Mouse (Mus musculus) midbrain, embryonic 14.5 days (tissue): ENCODE results near the gene Caln1. TPM values are rescaled to one million over a fixed set of nuclear protein-coding genes. Genes with fewer than 3 reads are reported as not detected.

Source experiments
- ATAC-seq: fragments of 200-750 bp; cut with Nextera tagmentation; 2 replicates; pipeline ENCODE4 v1.8.0; 2017; ENCODE audit warnings: moderate number of reproducible peaks, moderate library complexity; ENCODE audit not compliant: low FRiP score, low TSS enrichment
- DNase-seq: peaks from one replicate; pipeline ENCODE4 v3.0.0-alpha.2; 2015
- H3K27ac ChIP-seq: fragments of 300-500 bp; sonication (generic); replicated peaks from 2 replicates; pipeline ENCODE4 v1.5.1; 2014; ENCODE audit warnings: mild to moderate bottlenecking, low read depth, low read length, moderate library complexity
- H3K27me3 ChIP-seq: fragments of 300-500 bp; sonication (generic); 2 replicates; pipeline ENCODE4 v1.6.1; 2014; ENCODE audit warnings: low read length, control low read depth, mixed read lengths; ENCODE audit not compliant: control insufficient read depth, insufficient read depth
- H3K36me3 ChIP-seq: fragments of 300-500 bp; sonication (generic); 2 replicates; pipeline ENCODE4 v1.6.1; 2014; ENCODE audit warnings: low read length, control low read depth; ENCODE audit not compliant: control insufficient read depth, insufficient read depth
- H3K4me1 ChIP-seq: fragments of 300-500 bp; sonication (generic); 2 replicates; pipeline ENCODE4 v1.6.1; 2014; ENCODE audit warnings: mild to moderate bottlenecking, antibody characterized with exemption, low read length, control low read depth; ENCODE audit not compliant: control insufficient read depth, insufficient read depth
- H3K4me2 ChIP-seq: fragments of 300-500 bp; sonication (generic); 2 replicates; pipeline ENCODE4 v1.6.1; 2014; ENCODE audit warnings: mild to moderate bottlenecking, low read length, moderate library complexity
- H3K4me3 ChIP-seq: fragments of 300-500 bp; sonication (generic); replicated peaks from 2 replicates; pipeline ENCODE4 v1.5.1; 2014; ENCODE audit warnings: low read depth, low read length
- H3K9ac ChIP-seq: fragments of 300-500 bp; sonication (generic); replicated peaks from 2 replicates; pipeline ENCODE4 v1.6.1; 2014; ENCODE audit warnings: mild to moderate bottlenecking, low read length, moderate library complexity
- H3K9me3 ChIP-seq: fragments of 300-500 bp; sonication (generic); 2 replicates; pipeline ENCODE4 v1.6.1; 2016; ENCODE audit warnings: low read length, control low read depth, mixed read lengths; ENCODE audit not compliant: control insufficient read depth
- WGBS: fragments of 180-500 bp; shearing (Covaris S2); extraction: QIAGEN DNeasy Blood & Tissue Kit; methylation state at CpG from one replicate; pipeline ENCODE4 v1.1.7; 2014; 5-methylcytosine and 5-hydroxymethylcytosine counted together
- polyA plus RNA-seq: library from polyadenylated mRNA; unstranded; fragments of >200 nt; fragmentation: Nextera tagmentation; extraction: Ambion mirVana; gene quantifications from 2 replicates; pipeline ENCODE4 v1.2.1, GENCODE M21; 2014

The Caln1 gene
- polyA plus RNA-seq, 1 experiment from 2014 or later, result 8.4 TPM

GRCm38 (mm10) chr5:130797713-130798112 is 428.5 kb downstream of the Caln1 start:
- Histone ChIP-seq H3K9me3 (no peaks in the 10 kb centered on the region), H3K27me3 (no peaks in the 10 kb centered on the region), H3K4me2 (no peak overlapping the region), H3K27ac (no peak overlapping the region), H3K4me3 (no peak overlapping the region), H3K9ac (no peak overlapping the region), H3K4me1 (no peaks in the 10 kb centered on the region), H3K36me3 (no peaks in the 10 kb centered on the region)
- DNase-seq, result no peak
- 82% methylated on average over 5 of the region's 5 CpGs for WGBS
- no peak for ATAC-seq

DNA sequence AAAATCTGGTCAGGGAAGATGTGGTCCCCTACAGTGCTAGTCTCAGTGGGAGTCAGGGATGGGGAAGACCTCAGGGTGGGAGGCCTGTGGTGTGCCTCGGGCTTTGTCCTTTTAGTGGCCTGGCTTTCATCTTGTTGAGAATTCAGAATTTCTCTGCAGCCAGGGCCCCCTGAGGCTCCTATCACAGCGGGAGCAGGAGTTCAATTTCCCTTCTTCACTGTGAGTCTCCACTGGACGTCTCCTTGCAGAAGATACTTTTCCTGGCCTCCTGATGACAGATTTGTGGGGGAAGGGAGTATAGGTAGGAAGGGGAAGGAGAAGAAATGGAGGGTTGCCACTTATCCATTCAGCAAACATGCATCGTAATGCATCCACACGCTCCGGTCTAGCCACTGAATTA is 441.1 kb downstream of the Caln1 start:
- Histone ChIP-seq H3K4me3 (no peak overlapping the region), H3K27me3 (no peaks in the 10 kb centered on the region), H3K9me3 (no peaks in the 10 kb centered on the region), H3K9ac (no peak overlapping the region), H3K4me1 (no peaks in the 10 kb centered on the region), H3K36me3 (no peaks in the 10 kb centered on the region), H3K27ac (no peak overlapping the region), H3K4me2 (no peak overlapping the region)
- DNase-seq, result no peak
- 14% methylated on average over 6 of the region's 6 CpGs for WGBS
- ATAC-seq, result no peak

GRCm38 (mm10) chr5:130810846-130811245 is 441.6 kb downstream of the Caln1 start:
- Histone ChIP-seq H3K36me3 (no peaks in the 10 kb centered on the region), H3K27me3 (no peaks in the 10 kb centered on the region), H3K9ac (no peak overlapping the region), H3K4me3 (no peak overlapping the region), H3K4me2 (no peak overlapping the region), H3K27ac (0 out of 2 replicates have a peak overlapping the region, but pooled peaks have one; percentile 20), H3K4me1 (no peaks in the 10 kb centered on the region), H3K9me3 (no peaks in the 10 kb centered on the region)
- WGBS, result 26% methylated on average over 1 of the region's 1 CpGs
- ATAC-seq (no peak), DNase-seq (no peak)

DNA sequence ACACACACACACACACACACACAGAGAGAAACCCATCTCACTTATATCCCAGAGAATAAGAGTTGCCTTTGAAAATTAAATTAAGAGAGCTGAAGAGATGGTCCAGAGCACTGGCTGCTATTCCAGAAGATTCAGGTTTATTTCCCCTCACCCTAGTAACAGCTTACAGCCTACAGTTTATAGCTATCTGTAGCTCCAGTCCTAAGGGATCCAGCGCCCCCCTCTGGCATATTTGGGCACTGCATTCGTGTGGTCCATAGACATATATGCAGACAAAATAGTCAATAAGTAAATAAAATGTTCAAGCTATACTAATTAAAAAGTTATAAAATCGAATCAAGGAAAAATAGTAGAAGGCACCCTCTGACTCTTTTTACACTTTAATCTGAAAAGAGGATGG is 442.0 kb downstream of the Caln1 start:
- Histone ChIP-seq H3K9me3 (no peaks in the 10 kb centered on the region), H3K27me3 (no peaks in the 10 kb centered on the region), H3K36me3 (no peaks in the 10 kb centered on the region), H3K9ac (no peak overlapping the region), H3K4me2 (no peak overlapping the region), H3K4me1 (no peaks in the 10 kb centered on the region), H3K4me3 (no peak overlapping the region), H3K27ac (no peak overlapping the region)
- ATAC-seq (no peak), DNase-seq (peak; percentile 83)
- 38% methylated on average over 3 of the region's 3 CpGs for WGBS

GRCm38 (mm10) chr5:130811966-130812365 is 442.7 kb downstream of the Caln1 start:
- Histone ChIP-seq H3K9ac (no peak overlapping the region), H3K9me3 (no peaks in the 10 kb centered on the region), H3K4me3 (no peak overlapping the region), H3K36me3 (no peaks in the 10 kb centered on the region), H3K27ac (no peak overlapping the region), H3K4me2 (no peak overlapping the region), H3K27me3 (no peaks in the 10 kb centered on the region), H3K4me1 (no peaks in the 10 kb centered on the region)
- DNase-seq, result no peak
- no peak for ATAC-seq
- 87% methylated on average over 3 of the region's 3 CpGs for WGBS

GRCm38 (mm10) chr5:130812556-130812955 is 443.3 kb downstream of the Caln1 start:
- H3K4me3 ChIP-seq, result no peak overlapping the region
- no peaks in the 10 kb centered on the region for H3K36me3 ChIP-seq
- H3K9me3 ChIP-seq, result no peaks in the 10 kb centered on the region
- no peak for ATAC-seq
- no peak overlapping the region for H3K27ac ChIP-seq
- DNase-seq, result no peak
- no peaks in the 10 kb centered on the region for H3K27me3 ChIP-seq
- no peak overlapping the region for H3K9ac ChIP-seq
- WGBS, result 95% methylated on average over 8 of the region's 8 CpGs
- no peaks in the 10 kb centered on the region for H3K4me1 ChIP-seq
- no peak overlapping the region for H3K4me2 ChIP-seq

DNA sequence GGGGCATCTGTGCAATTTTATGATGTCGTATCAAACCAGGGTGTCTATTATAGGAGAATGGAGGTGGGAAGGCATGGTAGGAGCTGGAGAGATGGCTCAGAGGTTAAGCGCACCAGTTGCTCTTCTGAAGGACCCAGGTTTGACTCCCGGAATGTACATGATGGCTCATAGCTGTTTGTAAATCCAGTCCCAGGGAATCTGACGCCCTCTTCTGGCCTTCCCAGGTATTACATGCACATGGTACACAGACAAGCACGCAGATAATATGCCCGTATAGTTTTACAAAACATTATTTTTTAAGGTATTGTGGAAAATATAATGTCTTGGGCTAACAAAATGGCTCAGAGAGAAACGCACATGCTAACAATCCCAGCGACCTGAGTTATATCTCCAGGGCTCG is 443.8 kb downstream of the Caln1 start:
- H3K27me3 ChIP-seq, result no peaks in the 10 kb centered on the region
- H3K36me3 ChIP-seq, result no peaks in the 10 kb centered on the region
- H3K27ac ChIP-seq, result no peak overlapping the region
- H3K4me2 ChIP-seq, result no peak overlapping the region
- no peak overlapping the region for H3K4me3 ChIP-seq
- no peak overlapping the region for H3K9ac ChIP-seq
- DNase-seq (no peak), ATAC-seq (no peak)
- no peaks in the 10 kb centered on the region for H3K4me1 ChIP-seq
- H3K9me3 ChIP-seq, result no peaks in the 10 kb centered on the region
- 86% methylated on average over 9 of the region's 9 CpGs for WGBS

- Histone ChIP-seq H3K9ac (no peak overlapping the region), H3K4me3 (no peak overlapping the region), H3K4me1 (no peaks in the 10 kb centered on the region), H3K36me3 (no peaks in the 10 kb centered on the region), H3K9me3 (no peaks in the 10 kb centered on the region), H3K27me3 (no peaks in the 10 kb centered on the region), H3K4me2 (no peak overlapping the region), H3K27ac (no peak overlapping the region)
- ATAC-seq (no peak), DNase-seq (no peak)
- WGBS, result 95% methylated on average over 5 of the region's 5 CpGs
These were observed 446.1 kb downstream of the Caln1 start for GRCm38 (mm10) chr5:130815352-130815751.

- no peaks in the 10 kb centered on the region for H3K9me3 ChIP-seq
- 85% methylated on average over 4 of the region's 4 CpGs for WGBS
- H3K36me3 ChIP-seq, result no peaks in the 10 kb centered on the region
- ATAC-seq (no peak), DNase-seq (no peak)
- H3K27ac ChIP-seq, result no peak overlapping the region
- H3K4me2 ChIP-seq, result no peak overlapping the region
- no peak overlapping the region for H3K4me3 ChIP-seq
- no peak overlapping the region for H3K9ac ChIP-seq
- H3K4me1 ChIP-seq, result no peaks in the 10 kb centered on the region
- no peaks in the 10 kb centered on the region for H3K27me3 ChIP-seq
These were observed 450.9 kb downstream of the Caln1 start for GRCm38 (mm10) chr5:130820021-130820648.
